Mouse (Mus musculus) stomach, postnatal 0 days (tissue): Measurements from ENCODE around the gene Glipr2. TPM values are rescaled to one million over a fixed set of nuclear protein-coding genes. Genes with fewer than 3 reads are reported as not detected.

Experiments
- ATAC-seq: fragments of 200-750 bp; cut with Nextera tagmentation; 2 replicates; pipeline ENCODE4 v1.8.0; 2017; ENCODE audit not compliant: low FRiP score, low TSS enrichment
- DNase-seq: peaks from one replicate; pipeline ENCODE4 v3.0.0-alpha.2; 2016; ENCODE audit warnings: low spot score
- H3K27ac ChIP-seq: fragments of 300-500 bp; sonication (generic); replicated peaks from 2 replicates; pipeline ENCODE4 v1.5.1; 2014; ENCODE audit warnings: mild to moderate bottlenecking, control low read depth
- H3K27me3 ChIP-seq: fragments of 300-500 bp; sonication (generic); 2 replicates; pipeline ENCODE4 v1.6.1; 2014; ENCODE audit warnings: low read length; ENCODE audit not compliant: control insufficient read depth, insufficient read depth
- H3K36me3 ChIP-seq: fragments of 300-500 bp; sonication (generic); 2 replicates; pipeline ENCODE4 v1.6.1; 2014; ENCODE audit warnings: low read length, mixed read lengths; ENCODE audit not compliant: control insufficient read depth, insufficient read depth
- H3K4me1 ChIP-seq: fragments of 300-500 bp; sonication (generic); replicated peaks from 2 replicates; pipeline ENCODE4 v1.6.1; 2014; ENCODE audit warnings: antibody characterized with exemption; ENCODE audit not compliant: control insufficient read depth, insufficient read depth
- H3K4me2 ChIP-seq: fragments of 300-500 bp; sonication (generic); replicated peaks from 2 replicates; pipeline ENCODE4 v1.6.1; 2014; ENCODE audit warnings: low read depth, mild to moderate bottlenecking, control low read depth, moderate library complexity
- H3K4me3 ChIP-seq: fragments of 300-500 bp; sonication (generic); 2 replicates; pipeline ENCODE4 v1.5.1; 2014; ENCODE audit warnings: low read depth, low read length, control low read depth
- H3K9ac ChIP-seq: fragments of 300-500 bp; sonication (generic); 2 replicates; pipeline ENCODE4 v1.6.1; 2014; ENCODE audit warnings: mild to moderate bottlenecking, low read length, control low read depth, mixed read lengths
- H3K9me3 ChIP-seq: fragments of 300-500 bp; sonication (generic); 2 replicates; pipeline ENCODE4 v1.6.1; 2016; ENCODE audit warnings: low read length; ENCODE audit not compliant: control insufficient read depth
- CTCF ChIP-seq: IDR thresholded peaks from 2 replicates; pipeline ENCODE4 v1.5.1; 2016; ENCODE audit warnings: antibody characterized with exemption, low read depth, mild to moderate bottlenecking, moderate library complexity
- EP300 ChIP-seq: optimal IDR thresholded peaks from 2 replicates; pipeline ENCODE3; 2016; ENCODE audit warnings: antibody characterized with exemption
- WGBS: fragments of 180-500 bp; shearing (Covaris S2); extraction: QIAGEN DNeasy Blood & Tissue Kit; methylation state at CpG from one replicate; pipeline ENCODE4 v1.1.7; 2014; 5-methylcytosine and 5-hydroxymethylcytosine counted together
- polyA plus RNA-seq: library from polyadenylated mRNA; unstranded; fragments of >200 nt; fragmentation: Nextera tagmentation; extraction: Ambion mirVana; gene quantifications from 2 replicates; pipeline ENCODE4 v1.2.1, GENCODE M21; 2015

Glipr2 gene
- polyA plus RNA-seq, 1 experiment from 2014 or later, result 46.4 TPM

DNA sequence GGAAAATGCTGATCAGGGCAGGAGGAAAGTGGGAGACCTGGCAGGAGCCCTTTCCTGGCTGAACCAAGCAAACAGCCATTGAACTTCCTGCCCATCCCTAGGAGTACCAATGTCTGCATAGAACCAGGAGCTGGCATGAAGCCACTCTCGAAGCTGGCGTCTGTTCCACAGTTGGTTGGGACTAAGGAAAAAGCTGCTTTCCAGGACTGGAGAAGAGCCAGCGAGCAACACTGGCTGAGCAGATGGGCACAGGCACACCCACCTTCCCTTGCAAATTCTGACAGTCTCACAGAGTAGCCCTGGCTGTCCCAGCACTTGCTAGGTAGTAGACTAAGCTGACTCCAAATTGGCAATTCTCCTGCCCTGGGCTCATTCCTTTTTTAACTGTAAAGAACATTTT, 22.5 kb downstream of the Glipr2 start:
- TF ChIP-seq CTCF (no peak), EP300 (no peak)
- H3K4me1 ChIP-seq, result no peaks in the 10 kb centered on the region; the same call in 1 of the 2 replicates
- H3K4me2 ChIP-seq, result no peak overlapping the region
- H3K9me3 ChIP-seq, result no peaks in the 10 kb centered on the region
- no peak overlapping the region for H3K27ac ChIP-seq
- DNase-seq (no peak), ATAC-seq (no peak)
- H3K36me3 ChIP-seq, result no peaks in the 10 kb centered on the region
- no peak overlapping the region for H3K9ac ChIP-seq
- 33% methylated on average over 3 of the region's 3 CpGs for WGBS
- no peaks in the 10 kb centered on the region for H3K27me3 ChIP-seq
- H3K4me3 ChIP-seq, result no peak overlapping the region

GRCm38 (mm10) chr4:43980236-43980635, 23.0 kb downstream of the Glipr2 start:
- no peak overlapping the region for H3K4me3 ChIP-seq
- H3K9ac ChIP-seq, result no peak overlapping the region
- no peak overlapping the region for H3K27ac ChIP-seq
- H3K4me1 ChIP-seq, result no peaks in the 10 kb centered on the region; the same call in 1 of the 2 replicates
- no peak for ATAC-seq
- H3K9me3 ChIP-seq, result no peaks in the 10 kb centered on the region
- no peak for DNase-seq
- H3K4me2 ChIP-seq, result no peak overlapping the region
- no peaks in the 10 kb centered on the region for H3K27me3 ChIP-seq
- TF ChIP-seq EP300, result no peak
- TF ChIP-seq CTCF, result no peak
- H3K36me3 ChIP-seq, result no peaks in the 10 kb centered on the region
- 83% methylated on average over 4 of the region's 4 CpGs for WGBS

DNA sequence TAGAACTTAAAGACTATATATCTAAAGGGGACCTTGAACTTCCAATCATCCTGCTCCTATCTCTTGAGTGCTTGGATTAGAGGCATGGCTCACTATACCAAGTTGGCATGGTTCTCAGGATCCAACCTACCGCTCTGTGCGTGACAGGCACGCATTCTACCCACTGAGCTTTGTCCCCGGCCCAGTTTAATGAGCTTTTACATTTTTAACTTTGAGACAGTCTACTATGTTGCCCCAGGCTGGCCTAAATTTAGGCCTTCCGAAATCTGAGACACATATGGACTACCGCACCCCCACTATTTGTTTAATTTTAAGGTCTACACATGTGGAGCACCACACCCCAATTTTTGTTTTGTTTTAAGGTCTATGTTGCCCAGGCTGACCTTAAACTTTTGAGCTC, 23.6 kb downstream of the Glipr2 start:
- whole genome bisulfite sequencing, result 93% methylated on average over 6 of the region's 6 CpGs
- no peak for DNase-seq

DNA sequence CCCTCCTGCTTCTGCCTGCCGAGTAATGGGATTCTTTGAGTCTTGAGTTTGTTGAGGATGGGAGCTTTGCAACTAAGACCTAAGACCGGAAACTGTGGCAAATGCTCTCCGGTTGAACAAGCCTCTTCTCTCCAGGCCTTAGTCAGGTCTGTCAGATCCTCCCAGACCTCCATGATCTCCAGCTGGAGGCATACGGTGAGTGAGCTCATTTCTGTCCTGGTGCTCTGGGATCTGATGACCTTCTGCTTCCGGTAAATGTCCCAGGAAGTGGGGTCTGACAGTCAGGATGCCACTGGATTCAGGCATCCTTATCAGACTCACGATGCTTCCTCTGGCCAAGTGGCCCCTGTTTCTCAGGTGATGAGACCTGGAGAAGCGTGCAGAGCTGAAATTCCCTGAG, 24.1 kb downstream of the Glipr2 start:
- H3K4me2 ChIP-seq, result no peak overlapping the region
- no peak overlapping the region for H3K4me3 ChIP-seq
- no peak overlapping the region for H3K27ac ChIP-seq
- no peaks in the 10 kb centered on the region for H3K36me3 ChIP-seq
- H3K4me1 ChIP-seq, result no peaks in the 10 kb centered on the region; the same call in 1 of the 2 replicates
- WGBS, result 83% methylated on average over 7 of the region's 7 CpGs
- no peaks in the 10 kb centered on the region for H3K9me3 ChIP-seq
- H3K9ac ChIP-seq, result no peak overlapping the region
- no peak for TF ChIP-seq CTCF
- no peak for TF ChIP-seq EP300
- no peak for ATAC-seq
- no peaks in the 10 kb centered on the region for H3K27me3 ChIP-seq
- DNase-seq, result no peak

More for the DNA sequence above, 23.6 kb downstream of the Glipr2 start:
- TF ChIP-seq CTCF, result no peak
- no peak for TF ChIP-seq EP300
- no peak overlapping the region for H3K9ac ChIP-seq
- H3K27ac ChIP-seq, result no peak overlapping the region
- no peaks in the 10 kb centered on the region for H3K9me3 ChIP-seq
- H3K27me3 ChIP-seq, result no peaks in the 10 kb centered on the region
- H3K4me1 ChIP-seq, result no peaks in the 10 kb centered on the region; the same call in 1 of the 2 replicates
- no peaks in the 10 kb centered on the region for H3K36me3 ChIP-seq
- no peak for ATAC-seq
- no peak overlapping the region for H3K4me2 ChIP-seq
- H3K4me3 ChIP-seq, result no peak overlapping the region

- WGBS, result 1% methylated on average over 24 of the region's 24 CpGs
- TF ChIP-seq CTCF (peak; percentile 97), EP300 (no peak)
- peak; percentile 94 for DNase-seq
- no peaks in the 10 kb centered on the region for H3K36me3 ChIP-seq
- no peaks in the 10 kb centered on the region; the same call in 1 of the 2 replicates for H3K4me1 ChIP-seq
- no peaks in the 10 kb centered on the region for H3K9me3 ChIP-seq
- H3K4me2 ChIP-seq, result peak overlapping the region; percentile 57
- ATAC-seq, result peak; percentile 91
- H3K27ac ChIP-seq, result no peak overlapping the region
- H3K9ac ChIP-seq, result peak overlapping the region; percentile 59; the same call in 1 of the 2 replicates
- H3K27me3 ChIP-seq, result no peaks in the 10 kb centered on the region
- peak overlapping the region; percentile 24; the same call in 1 of the 2 replicates for H3K4me3 ChIP-seq
These were observed 25.0 kb downstream of the Glipr2 start for GRCm38 (mm10) chr4:43982053-43982732.

DNA sequence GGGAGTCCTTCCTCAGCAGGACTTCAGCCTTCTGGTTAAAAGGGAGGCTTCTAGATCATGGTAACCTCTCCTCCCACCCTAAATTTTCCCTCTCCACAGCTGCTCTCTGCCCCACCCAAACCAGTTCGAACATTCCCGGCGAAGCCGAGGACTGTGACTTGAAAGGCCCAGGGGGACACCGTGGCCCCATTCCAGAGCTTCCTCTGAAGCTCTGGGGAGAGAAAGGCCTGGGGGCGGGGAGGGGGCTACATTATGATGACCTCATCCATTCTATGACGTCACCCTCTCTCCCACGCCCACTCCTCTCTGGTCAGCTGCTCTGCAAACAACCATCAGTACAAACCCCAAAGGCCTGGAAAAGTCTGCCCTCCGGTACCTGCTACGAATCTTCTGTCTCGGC, 26.0 kb downstream of the Glipr2 start, which contains the start of gene Ccin:
TSS of gene Ccin (plus strand) at position 303 of the 400 bp plus-strand sequence.
- DNase-seq (no peak), ATAC-seq (no peak)
- no peak for TF ChIP-seq EP300
- Histone ChIP-seq H3K4me2 (peak within 1 kb of the TSS; percentile 57), H3K9ac (peak within 1 kb of the TSS; percentile 59; the same call in 1 of the 2 replicates), H3K9me3 (no peaks in the 10 kb centered on the region), H3K4me1 (no peaks in the 10 kb centered on the region; the same call in 1 of the 2 replicates), H3K27ac (no peak within 1 kb of the TSS), H3K36me3 (no peaks in the 10 kb centered on the region), H3K4me3 (peak within 1 kb of the TSS; percentile 24; the same call in 1 of the 2 replicates), H3K27me3 (no peaks in the 10 kb centered on the region)
- 76% methylated on average over 11 of the region's 11 CpGs for WGBS
